Mouse (Mus musculus): ENCODE data around the gene Xkr7.

Gene Xkr7

DNA sequence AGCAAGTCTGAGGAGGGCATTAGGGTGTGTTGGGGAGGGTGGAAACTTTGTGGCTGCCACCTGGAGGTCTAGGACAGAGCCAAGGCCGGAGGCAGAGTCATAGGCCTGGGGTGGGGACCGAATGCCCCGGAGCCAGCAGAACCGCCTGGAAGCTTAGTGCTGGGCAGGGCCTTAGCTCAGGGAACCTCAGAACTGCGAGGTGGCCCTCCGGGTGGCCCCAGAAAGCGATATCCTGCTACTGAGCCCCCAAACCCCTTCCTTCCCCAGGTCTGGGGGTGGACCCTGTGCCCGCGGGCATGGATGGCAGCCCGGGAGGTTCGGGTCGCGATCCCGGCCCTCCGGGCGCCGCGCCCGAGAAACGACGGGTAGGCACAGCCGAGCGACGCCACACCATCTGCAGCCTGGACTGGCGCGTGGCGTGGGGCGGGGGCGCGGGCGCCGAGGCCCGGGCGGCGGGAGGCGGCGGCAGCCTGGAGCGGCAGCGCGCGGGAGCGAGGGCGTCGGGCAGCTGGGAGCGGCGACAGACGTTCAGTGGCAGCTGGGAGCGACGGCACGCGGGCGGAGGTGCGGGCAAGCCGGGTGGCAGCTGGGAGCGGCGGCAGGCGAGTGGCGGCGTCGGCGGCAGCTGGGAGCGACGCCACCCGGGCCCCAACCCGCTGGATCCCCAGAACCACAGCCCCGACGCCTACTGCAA, 40.0 kb downstream of the Xkr7 start:
- DNase-seq (ENCODE audit: low read depth), result no peak

DNA sequence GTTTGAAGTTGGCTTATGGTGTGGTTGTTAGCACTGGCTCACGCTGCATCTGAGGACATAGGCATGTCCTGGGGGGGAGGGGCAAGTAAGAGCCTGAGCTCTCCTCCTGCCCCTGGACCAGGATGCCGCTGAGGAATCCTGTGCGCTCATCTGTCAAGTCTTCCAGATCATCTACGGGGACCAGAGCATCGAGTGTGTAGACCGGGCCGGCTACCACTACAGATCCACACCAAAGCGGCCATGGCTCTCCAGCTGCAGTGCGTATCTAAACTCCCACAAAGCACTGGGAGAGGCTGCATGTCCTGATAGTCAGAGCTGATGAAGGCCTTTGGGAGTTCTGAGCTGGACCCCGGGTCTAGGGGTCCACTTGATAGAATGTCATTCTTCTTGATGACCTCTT, 43.0 kb downstream of the Xkr7 start:
- DNase-seq (ENCODE audit: low read depth), result no peak

DNA sequence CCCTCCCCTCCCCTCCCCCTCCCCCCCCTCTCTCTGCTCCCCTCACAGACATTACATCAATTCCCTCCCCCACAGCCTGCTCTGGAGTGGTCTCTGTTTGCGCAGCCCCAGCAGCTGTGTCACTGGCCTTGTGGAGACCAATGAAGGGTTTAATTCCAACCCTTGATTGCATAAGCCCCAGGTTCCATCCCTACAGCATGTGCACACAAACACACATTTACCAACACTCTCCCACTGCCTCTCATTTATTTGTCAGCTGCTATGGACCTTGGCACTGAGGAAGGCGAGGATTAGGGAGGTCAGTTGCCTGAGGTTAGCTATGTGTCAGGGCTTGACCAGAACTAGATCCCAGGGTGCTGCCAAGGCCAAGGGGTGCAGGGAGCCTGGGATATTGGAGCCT, 44.3 kb downstream of the Xkr7 start:
- DNase-seq (ENCODE audit: low read depth), result no peak

DNA sequence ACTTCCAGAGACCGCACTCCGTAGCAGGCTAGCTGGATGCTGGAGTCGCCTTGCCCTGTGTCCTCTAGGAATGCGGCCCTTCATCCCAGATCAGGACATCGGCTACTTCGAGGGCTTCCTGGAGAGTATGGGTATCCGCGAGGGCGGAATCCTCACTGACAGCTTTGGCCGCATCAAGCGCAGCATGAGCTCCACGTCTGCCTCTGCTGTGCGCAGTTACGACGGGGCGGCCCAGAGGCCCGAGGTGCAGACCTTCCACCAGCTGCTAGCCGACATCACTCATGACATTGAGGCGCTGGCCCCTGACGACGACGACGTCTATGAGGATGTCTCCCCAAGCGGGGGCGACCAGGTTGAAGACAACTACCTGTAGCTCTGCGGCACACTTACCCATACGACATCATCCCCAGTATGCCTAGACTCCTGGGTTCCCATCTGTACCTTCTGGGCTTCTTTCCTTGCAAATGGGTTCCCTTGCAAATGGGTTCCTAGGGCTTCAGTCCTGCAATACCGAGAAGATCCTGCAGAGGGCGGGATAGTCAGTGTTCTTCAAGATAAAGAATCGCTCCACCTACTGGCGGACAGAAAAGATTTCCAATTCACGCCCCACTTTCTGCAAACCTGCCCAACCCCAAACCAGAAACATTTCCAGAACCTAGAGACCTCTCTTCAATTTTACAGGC, 49.3 kb downstream of the Xkr7 start:
- peak; percentile 96 for DNase-seq (ENCODE audit: low read depth)

DNA sequence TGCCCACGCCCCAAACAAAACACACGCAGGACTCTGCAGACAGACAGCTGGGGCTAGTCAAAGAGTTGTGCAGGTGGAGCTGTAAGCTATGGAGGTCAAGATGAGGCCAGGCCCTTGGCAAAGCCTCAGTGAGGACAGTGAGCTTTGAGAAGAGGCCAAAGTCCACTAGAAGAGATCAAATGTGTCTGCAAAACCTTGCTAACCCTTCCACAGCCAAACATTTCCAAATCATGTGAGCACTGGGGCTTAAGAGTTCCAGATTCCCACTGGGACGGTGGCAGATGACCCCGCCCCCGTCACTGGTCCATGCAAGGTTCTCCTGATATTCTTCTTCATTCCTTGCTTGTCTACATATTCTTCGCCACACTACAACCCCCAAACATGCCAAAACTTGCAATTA, 50.2 kb downstream of the Xkr7 start:
- DNase-seq (ENCODE audit: low read depth), result no peak

DNA sequence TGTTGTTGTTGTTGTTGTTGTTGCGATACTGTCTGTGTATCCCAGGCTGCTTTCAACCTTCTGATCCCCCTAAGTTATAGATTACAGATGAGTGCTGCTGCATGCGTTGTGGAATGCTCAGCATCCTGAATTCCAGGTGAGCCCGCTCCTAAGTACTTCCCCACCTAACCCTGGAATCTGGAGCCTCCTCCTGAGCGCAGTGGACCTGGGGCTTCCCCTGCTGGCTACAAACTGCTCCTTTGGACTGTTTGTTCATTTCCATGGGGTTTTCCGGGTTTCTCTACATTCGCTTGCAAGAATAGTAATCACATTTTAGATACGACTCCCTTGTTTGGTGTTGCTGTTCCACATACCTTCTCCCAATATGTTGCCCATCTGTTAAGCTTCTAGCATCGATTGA, 51.6 kb downstream of the Xkr7 start:
- DNase-seq (ENCODE audit: low read depth), result no peak

DNA sequence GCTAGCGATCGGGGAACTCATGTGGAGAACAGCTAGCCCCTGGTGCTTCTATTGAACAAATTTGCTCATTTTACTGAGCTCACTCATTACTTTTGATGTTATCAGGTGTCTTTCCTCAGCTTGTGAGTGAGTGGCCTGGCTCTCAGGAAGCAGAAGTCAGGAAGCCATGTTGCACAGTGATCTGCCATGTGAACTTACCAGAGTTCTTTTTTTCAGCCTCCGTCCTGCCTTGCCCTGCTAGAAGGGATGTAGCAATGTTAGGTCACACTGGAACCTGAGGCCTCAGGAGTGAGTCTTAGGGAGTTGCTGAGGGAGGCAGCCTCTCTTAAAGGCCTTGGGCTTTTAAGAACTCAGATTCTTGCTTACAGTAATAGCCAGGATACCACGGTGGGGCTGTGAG, 52.2 kb downstream of the Xkr7 start:
- DNase-seq (ENCODE audit: low read depth), result no peak

DNA sequence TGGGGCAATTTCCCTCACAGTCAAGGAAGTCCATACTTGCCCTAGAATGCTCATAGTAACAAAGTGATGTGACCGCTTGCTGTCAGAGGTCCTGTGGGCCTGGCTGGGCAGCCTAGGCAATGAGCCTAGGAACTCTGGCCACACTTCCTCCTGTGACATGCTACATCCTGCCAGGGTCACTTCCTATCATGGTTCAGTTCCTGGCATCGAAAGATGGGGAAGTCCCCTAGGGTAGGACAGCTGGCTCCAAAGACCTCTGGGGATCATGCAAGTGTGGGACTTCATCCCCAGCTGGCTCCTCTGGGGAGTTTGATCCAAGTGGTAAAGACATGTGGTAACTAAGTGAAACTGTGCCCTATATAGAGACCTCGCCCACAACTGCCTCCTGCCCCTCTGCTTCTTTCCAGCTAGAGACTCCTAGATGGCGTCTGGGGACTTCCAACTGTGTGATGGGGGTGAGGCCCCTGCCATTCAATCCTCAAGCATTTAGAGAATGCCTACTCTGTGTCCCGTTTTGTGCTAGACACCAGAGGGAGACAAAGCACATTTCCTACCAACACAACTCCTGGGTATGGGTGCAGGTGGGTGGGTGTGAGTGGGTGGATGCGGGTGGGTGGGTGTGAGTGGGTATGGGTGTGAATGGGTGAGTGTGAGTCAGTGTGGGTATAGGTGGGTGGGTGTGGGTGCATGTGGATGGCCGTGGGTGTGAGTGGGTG, 52.8 kb downstream of the Xkr7 start:
- peak; percentile 43 for DNase-seq (ENCODE audit: low read depth)

DNA sequence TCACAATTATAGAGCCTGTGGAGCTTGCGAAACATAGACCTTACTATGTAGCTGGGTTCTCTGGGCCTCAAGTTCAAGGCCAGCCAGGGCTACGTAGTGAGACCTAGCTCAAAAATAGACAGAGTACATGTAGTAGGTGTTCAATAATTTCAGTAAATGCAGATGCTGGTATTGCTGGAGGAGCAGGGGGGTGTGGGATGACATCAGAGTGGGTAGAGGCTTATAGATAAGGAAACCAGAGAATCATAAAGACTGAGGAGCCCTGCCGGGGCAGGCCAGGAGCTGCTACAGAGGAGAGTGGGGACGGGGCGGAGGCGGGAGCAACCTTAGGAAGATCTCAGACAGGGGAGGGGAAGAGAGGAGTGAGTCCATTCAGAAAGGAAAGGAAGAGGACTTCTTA, 53.9 kb downstream of the Xkr7 start:
- DNase-seq (ENCODE audit: low read depth), result no peak

DNA sequence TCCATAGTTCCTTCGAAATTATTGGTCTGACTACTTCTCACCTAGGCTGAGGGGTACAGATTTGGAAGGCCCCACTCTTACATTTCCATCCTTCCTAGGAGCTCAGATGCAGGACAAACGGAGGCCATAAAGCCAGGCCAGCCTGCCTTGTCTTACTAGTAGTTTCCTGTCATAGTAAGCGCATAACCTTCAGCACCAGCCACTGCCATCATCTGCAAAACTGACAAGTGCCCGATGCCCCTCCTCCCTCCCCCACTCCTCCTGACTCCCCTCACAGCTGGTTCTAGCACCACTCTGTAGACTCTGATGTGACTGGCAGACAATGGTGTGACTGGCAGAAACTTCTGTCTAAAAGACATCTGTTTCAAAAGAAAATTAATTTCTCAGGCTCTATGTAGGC, 54.5 kb downstream of the Xkr7 start:
- no peak for DNase-seq (ENCODE audit: low read depth)

DNA sequence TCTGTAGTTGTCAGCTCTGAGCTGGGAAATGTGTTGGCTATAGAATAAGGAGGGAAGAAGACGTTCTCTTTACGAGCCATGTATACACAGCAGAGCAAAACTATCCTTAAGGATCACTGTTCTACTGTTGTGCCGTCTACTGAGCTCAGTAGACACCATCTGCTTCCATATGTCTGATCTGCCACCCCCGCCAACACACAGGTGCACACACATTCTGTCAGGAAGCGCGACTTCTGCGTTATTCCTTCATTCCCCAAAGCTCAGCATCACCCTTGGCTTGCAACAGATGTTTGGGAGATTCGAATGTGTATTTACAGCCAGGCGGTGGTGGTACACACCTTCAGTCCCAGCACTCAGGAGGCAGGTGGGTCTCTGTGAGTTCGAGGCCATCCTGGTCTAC, 55.4 kb downstream of the Xkr7 start:
- no peak for DNase-seq (ENCODE audit: low read depth)

DNA sequence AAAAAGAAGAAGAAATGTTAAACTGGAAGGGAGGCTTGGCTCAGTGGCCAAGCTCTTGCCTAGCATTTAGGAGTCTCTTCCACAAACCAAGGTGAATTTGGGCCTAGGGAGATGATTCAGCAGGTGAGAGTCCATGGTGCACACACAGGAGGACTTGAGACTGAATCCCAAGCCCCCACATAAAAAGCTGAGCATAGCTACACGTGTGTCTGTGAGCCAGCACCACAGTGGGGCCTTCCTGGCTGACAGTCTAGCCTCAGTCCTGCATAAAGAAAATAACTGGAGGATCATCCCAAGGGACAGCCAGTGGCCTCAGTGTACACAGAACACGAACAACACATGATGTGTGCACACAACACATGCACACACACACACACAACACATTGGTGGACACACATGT, 57.7 kb downstream of the Xkr7 start:
- no peak for DNase-seq (ENCODE audit: low read depth)

DNA sequence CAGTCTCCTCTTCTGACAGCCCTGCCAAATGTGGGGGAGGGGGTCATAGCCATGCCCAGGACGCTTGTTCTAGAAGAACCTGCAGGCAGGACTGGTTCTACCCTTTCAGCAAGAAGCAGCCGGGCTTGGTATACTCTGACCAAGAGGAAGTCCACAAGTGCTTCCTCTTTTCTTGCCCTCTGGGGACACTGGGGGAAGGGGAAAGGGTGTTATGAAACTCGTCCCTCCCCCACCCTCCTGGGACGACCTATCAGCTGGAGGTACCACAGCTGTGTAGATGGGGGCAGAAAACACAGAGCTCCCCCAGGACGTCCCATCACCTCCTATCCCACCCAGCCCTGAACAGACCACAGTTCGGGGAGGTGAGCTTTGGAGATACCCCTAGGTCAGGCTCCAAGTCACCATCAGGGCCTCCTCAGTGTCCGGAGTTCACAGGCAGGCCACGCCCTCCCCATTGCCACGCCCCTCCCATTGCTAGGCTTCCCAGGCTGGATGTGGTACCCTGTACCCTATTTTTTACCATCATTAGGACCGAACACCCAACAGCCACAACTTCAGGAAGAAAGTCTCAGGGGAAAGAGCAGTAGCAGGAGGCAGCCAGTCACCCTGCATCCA, 59.0 kb downstream of the Xkr7 start:
- peak; percentile 55 for DNase-seq (ENCODE audit: low read depth)

All from c-Kit-positive CD71-negative TER-119-negative erythroid progenitor cells, embryonic 14.5 days (primary cell).